Mouse (Mus musculus): Measurements from ENCODE around the gene Emp3.

DNA sequence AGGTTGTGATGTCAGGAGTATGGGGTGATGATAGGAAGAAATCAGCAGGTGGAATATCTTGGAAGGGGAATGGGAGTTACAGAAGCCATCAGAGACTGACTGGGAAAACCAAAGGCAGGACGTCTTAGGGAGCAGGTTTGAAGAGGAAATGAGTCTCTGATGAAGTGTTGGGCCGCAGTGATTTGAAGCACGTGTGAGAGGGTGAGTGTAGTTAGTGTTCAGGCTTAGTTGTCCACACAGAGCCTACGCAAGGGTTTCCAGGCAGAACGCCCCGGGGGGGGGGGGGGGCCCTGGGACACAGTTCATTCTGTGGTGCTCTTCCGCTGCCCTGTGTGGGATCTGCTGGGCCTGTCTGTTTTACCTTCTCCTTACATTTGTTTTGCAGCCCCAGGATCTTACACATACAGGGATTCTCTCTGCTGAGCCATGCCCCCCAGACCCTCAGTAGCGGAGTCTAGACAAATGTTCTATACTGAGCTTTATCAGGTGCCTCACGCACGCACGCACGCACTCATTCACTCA lies 18.7 kb downstream of the Emp3 start:
- TF ChIP-seq CTCF (IDR thresholded peaks at IDR 0.05; ENCODE audit: insufficient read depth, low read length) (no peak), POLR2A (IDR thresholded peaks at IDR 0.05; ENCODE audit: borderline replicate concordance, extremely low read depth, low read depth, low read length) (no peak)

All from lung, adult 2 months (tissue).